Mouse (Mus musculus) lung, embryonic 14.5 days (tissue): Measurements from ENCODE around the gene Wdr4. TPM values are rescaled to one million over a fixed set of nuclear protein-coding genes. Genes with fewer than 3 reads are reported as not detected.
A peak's percentile ranks its signal among the peaks of the same experiment; 100 is the strongest.

Experiments
- ATAC-seq: fragments of 200-750 bp; cut with Nextera tagmentation; 2 replicates; pipeline ENCODE4 v1.8.0; 2017; ENCODE audit warnings: mild to moderate bottlenecking, moderate TSS enrichment, moderate library complexity; ENCODE audit not compliant: insufficient read depth
- DNase-seq: peaks from one replicate; pipeline ENCODE4 v3.0.0-alpha.2; 2015
- H3K27ac ChIP-seq: fragments of 300-500 bp; sonication (generic); 2 replicates; pipeline ENCODE4 v1.5.1; 2014; ENCODE audit warnings: low read depth, mild to moderate bottlenecking, moderate library complexity
- H3K27me3 ChIP-seq: fragments of 300-500 bp; sonication (generic); 2 replicates; pipeline ENCODE4 v1.6.1; 2014; ENCODE audit warnings: low read length, control low read depth; ENCODE audit not compliant: insufficient read depth
- H3K36me3 ChIP-seq: fragments of 300-500 bp; sonication (generic); 2 replicates; pipeline ENCODE4 v1.6.1; 2014; ENCODE audit warnings: control low read depth; ENCODE audit not compliant: insufficient read depth
- H3K4me1 ChIP-seq: fragments of 300-500 bp; sonication (generic); 2 replicates; pipeline ENCODE4 v1.6.1; 2014; ENCODE audit warnings: antibody characterized with exemption, control low read depth; ENCODE audit not compliant: insufficient read depth
- H3K4me2 ChIP-seq: fragments of 300-500 bp; sonication (generic); 2 replicates; pipeline ENCODE4 v1.6.1; 2014; ENCODE audit warnings: mild to moderate bottlenecking
- H3K4me3 ChIP-seq: fragments of 300-500 bp; sonication (generic); 2 replicates; pipeline ENCODE4 v1.5.1; 2014; ENCODE audit warnings: low read depth, low read length
- H3K9ac ChIP-seq: fragments of 300-500 bp; sonication (generic); 2 replicates; pipeline ENCODE4 v1.6.1; 2014
- H3K9me3 ChIP-seq: fragments of 300-500 bp; sonication (generic); 2 replicates; pipeline ENCODE4 v1.6.1; 2016; ENCODE audit warnings: low read depth, low read length, control low read depth
- CTCF ChIP-seq: IDR thresholded peaks from 2 replicates; pipeline ENCODE4 v1.5.1; 2016; ENCODE audit warnings: antibody characterized with exemption, low read depth
- WGBS: fragments of 180-500 bp; shearing (Covaris S2); extraction: QIAGEN DNeasy Blood & Tissue Kit; methylation state at CpG from one replicate; pipeline ENCODE4 v1.1.7; 2014; 5-methylcytosine and 5-hydroxymethylcytosine counted together
- polyA plus RNA-seq: library from polyadenylated mRNA; unstranded; fragments of >200 nt; fragmentation: Nextera tagmentation; extraction: Ambion mirVana; gene quantifications from 2 replicates; pipeline ENCODE4 v1.2.1, GENCODE M21; 2014

The Wdr4 gene
- polyA plus RNA-seq, 1 experiment from 2014 or later: 46.3 TPM

DNA sequence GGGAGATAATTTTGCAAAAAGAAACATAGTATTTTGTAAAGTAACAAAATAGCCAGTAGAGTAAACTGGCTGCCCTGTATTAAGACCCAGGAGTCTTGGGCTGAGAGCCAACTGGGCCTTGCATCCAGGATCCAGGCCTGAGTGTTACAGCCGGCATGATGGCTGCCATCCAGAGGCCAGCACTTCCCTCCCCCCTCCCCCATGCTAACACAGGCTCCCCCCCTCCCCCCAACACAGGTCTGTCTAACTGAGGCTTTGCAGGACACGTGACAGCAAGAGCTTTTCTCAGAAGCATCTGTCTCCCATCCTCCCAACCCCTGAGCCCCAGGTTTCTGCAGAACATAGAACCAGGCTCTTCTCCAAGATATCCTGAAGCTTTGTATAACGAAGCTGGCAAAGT lies 1.1 kb upstream of the Wdr4 start:
- Histone ChIP-seq H3K4me2 (peak overlapping the region; percentile 71), H3K4me1 (peaks cover 5% of the 10 kb centered on the region), H3K27me3 (no peaks in the 10 kb centered on the region), H3K27ac (peak overlapping the region; percentile 81), H3K9me3 (no peaks in the 10 kb centered on the region), H3K36me3 (peaks cover 19% of the 10 kb centered on the region), H3K9ac (peak overlapping the region; percentile 76), H3K4me3 (peak overlapping the region; percentile 79)
- 9% methylated on average over 3 of the region's 3 CpGs for WGBS
- TF ChIP-seq CTCF: no peak
- ATAC-seq (no peak; the same call in 1 of the 2 replicates), DNase-seq (peak; percentile 83)

DNA sequence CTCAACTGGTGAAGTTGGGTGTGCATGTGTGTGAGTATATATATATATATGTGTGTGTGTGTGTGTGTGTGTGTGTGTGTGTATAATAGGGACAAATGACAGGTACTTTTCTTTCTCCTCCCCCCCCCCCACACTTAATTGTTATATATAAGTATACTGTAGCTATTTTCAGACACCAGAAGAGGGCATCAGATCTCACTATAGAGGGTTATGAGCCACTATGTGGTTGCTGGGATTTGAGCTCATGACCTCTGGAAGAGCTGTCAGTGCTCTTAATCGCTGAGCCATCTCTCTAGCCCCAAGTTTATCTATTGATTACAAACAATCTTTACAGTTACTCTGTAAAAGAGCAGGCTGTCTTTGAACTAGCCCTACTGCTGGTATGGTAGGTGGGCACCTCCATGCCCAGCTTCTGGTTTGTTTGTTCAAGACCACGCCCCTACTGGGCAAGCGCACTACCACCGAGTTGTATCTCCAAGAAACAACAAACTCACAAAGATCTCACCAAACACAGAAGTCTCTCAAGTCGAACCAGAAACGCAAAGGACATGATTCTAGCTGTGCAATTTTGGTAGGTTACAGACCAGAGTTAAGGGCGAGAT lies 335 bp downstream of the Wdr4 start:
- H3K36me3 ChIP-seq: peaks cover 19% of the 10 kb centered on the region
- no peak overlapping the region for H3K9ac ChIP-seq
- H3K27ac ChIP-seq: no peak overlapping the region
- no peaks in the 10 kb centered on the region for H3K27me3 ChIP-seq
- WGBS: 2% methylated on average over 7 of the region's 7 CpGs
- H3K4me2 ChIP-seq: peak overlapping the region; percentile 71
- no peaks in the 10 kb centered on the region for H3K9me3 ChIP-seq
- no peak for DNase-seq
- TF ChIP-seq CTCF: peak; percentile 6; the same call in 1 of the 2 replicates
- ATAC-seq: peak; percentile 66
- peak overlapping the region; percentile 79 for H3K4me3 ChIP-seq
- peaks cover 5% of the 10 kb centered on the region for H3K4me1 ChIP-seq

DNA sequence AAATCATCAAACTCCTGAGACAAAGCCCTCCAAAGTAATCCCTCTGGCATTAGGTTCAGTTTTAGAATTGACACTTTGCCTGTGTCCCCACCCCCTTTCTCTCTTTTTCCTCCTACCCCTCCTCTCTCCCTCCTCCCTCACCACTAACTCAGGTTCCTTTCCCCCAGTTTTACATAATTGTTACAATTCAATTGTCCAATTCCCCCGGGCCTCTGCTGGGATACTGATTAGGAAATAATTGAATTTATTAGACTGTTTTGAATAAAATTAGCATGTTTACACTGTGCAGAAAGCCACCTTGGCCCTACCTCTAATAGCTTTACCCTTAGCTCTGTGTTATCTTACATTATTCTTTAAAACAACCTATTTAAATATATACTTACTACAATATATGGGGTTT lies 5.1 kb downstream of the Wdr4 start:
- no peak for TF ChIP-seq CTCF
- 71% methylated on average over 1 of the region's 1 CpGs for WGBS
- Histone ChIP-seq H3K9ac (no peak overlapping the region), H3K9me3 (no peaks in the 10 kb centered on the region), H3K27ac (no peak overlapping the region), H3K36me3 (peaks cover 8% of the 10 kb centered on the region), H3K4me3 (no peak overlapping the region), H3K27me3 (no peaks in the 10 kb centered on the region), H3K4me2 (no peak overlapping the region), H3K4me1 (no peaks in the 10 kb centered on the region)
- DNase-seq (no peak), ATAC-seq (no peak)

DNA sequence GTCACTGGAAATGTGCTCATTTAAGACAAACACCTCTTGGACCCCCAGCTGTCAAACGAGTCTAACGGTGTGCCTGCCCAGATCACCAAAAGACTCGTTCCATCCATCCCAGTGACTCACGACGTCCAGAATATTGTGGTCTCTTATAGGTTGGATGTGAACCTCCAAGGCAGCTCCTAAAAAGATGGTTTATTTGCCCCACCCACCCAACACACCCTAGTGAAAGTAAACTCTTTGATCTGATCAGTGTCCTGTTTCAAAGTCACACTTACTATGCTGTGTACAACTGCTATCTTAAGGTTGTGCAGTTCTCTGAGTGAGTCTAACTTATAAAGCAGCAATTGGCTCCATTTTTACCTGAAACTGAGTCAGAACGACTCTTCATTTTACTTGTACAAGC lies 7.2 kb downstream of the Wdr4 start:
- H3K4me1 ChIP-seq: no peaks in the 10 kb centered on the region
- H3K27ac ChIP-seq: peak overlapping the region; percentile 81
- DNase-seq (no peak), ATAC-seq (peak; percentile 19; the same call in 1 of the 2 replicates)
- WGBS: 18% methylated on average over 6 of the region's 6 CpGs
- peak overlapping the region; percentile 57 for H3K4me2 ChIP-seq
- H3K9me3 ChIP-seq: no peaks in the 10 kb centered on the region
- peak overlapping the region; percentile 76 for H3K4me3 ChIP-seq
- H3K27me3 ChIP-seq: no peaks in the 10 kb centered on the region
- no peak for TF ChIP-seq CTCF
- H3K9ac ChIP-seq: peak overlapping the region; percentile 69
- H3K36me3 ChIP-seq: peaks cover 29% of the 10 kb centered on the region

DNA sequence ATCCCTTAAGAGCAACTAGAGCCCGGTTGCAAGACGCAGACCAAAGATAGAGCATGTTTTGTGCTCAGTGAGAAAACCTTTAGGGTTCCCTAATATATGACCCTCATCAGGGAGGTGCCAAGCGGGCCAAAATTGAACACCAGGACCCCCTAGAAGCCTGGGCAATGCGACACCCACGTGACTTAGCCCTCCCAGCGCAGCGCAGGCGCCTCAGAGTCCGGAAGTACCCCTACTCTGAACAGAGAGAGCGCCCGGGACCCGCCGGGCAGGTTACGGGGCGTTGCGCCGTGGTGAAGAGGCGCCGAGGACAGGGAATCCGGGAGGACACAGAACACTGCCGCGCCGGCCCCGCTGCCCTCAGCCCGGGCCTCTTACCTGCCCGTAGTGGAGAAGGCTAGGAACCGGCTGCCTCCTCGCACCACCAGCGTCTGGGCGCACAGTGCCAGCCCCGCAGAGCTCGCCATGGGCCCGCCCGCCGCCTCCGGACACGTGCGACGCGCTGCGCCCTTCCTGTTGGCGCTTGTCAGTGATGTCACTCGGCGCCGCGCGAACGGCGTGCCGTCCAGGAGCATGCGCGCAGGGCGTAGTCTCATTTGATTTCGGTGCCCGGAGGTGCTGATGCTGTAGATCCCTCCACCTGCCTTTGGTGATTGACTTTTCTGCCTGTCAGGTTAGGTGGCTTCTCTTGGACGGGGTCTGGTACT lies 7.8 kb downstream of the Wdr4 start:
- ATAC-seq (peak; percentile 97), DNase-seq (peak; percentile 97)
- peak overlapping the region; percentile 69 for H3K9ac ChIP-seq
- H3K9me3 ChIP-seq: no peaks in the 10 kb centered on the region
- H3K4me1 ChIP-seq: no peaks in the 10 kb centered on the region
- TF ChIP-seq CTCF: no peak
- peak overlapping the region; percentile 76 for H3K4me3 ChIP-seq
- peak overlapping the region; percentile 81 for H3K27ac ChIP-seq
- under 1% methylated on average over 56 of the region's 56 CpGs for WGBS
- peaks cover 35% of the 10 kb centered on the region for H3K36me3 ChIP-seq
- no peaks in the 10 kb centered on the region for H3K27me3 ChIP-seq
- H3K4me2 ChIP-seq: peak overlapping the region; percentile 57

DNA sequence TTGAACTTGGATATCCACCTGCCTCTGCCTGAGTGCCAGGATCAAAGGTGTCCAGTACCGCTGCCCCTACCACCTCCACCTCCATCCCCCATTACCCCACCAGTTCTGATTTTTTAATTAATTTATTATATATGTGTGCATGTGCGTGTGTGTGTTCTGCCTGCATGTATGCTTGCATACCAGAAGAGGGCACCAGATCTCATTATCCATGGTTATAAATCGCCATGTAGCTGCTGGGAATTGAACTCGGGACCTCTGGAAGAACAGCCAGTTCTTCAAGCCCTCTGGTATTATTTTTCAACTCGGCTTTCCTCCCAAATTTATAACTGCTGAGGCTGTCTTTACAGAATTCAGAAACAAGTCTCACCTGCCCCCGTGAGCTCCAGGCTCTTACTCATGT lies 8.8 kb downstream of the Wdr4 start:
- peaks cover 44% of the 10 kb centered on the region for H3K36me3 ChIP-seq
- TF ChIP-seq CTCF: peak; percentile 42; the same call in 1 of the 2 replicates
- H3K27ac ChIP-seq: no peak overlapping the region
- peak overlapping the region; percentile 76 for H3K4me3 ChIP-seq
- H3K4me1 ChIP-seq: no peaks in the 10 kb centered on the region
- 92% methylated on average over 6 of the region's 6 CpGs for WGBS
- no peaks in the 10 kb centered on the region for H3K27me3 ChIP-seq
- H3K9ac ChIP-seq: no peak overlapping the region
- H3K9me3 ChIP-seq: no peaks in the 10 kb centered on the region
- ATAC-seq (no peak), DNase-seq (no peak)
- H3K4me2 ChIP-seq: peak overlapping the region; percentile 57

DNA sequence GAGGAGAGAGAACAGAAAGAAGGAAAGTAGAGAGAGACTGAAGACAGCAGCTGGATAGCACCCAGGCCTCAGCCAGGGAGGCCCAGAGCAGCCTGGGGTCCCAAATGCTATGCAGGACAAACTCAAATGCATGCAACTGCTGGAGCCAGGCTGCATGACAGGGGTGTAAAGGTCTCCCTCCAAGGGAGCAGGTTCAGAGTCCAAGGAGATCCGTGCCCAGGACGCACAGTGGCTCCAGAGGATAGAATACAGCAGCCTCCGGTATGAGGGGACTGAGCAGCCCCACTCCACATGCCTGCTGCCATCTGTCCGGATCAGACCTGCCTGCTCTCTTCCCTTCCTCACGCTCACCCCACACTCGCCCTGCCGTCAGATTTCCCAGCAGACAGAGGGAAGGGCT lies 13.5 kb downstream of the Wdr4 start:
- DNase-seq (no peak), ATAC-seq (no peak)
- Histone ChIP-seq H3K9me3 (no peaks in the 10 kb centered on the region), H3K27ac (no peak overlapping the region), H3K4me2 (no peak overlapping the region), H3K4me1 (no peaks in the 10 kb centered on the region), H3K27me3 (no peaks in the 10 kb centered on the region), H3K36me3 (peaks cover 88% of the 10 kb centered on the region), H3K9ac (no peak overlapping the region), H3K4me3 (no peak overlapping the region)
- 89% methylated on average over 7 of the region's 7 CpGs for whole genome bisulfite sequencing
- no peak for TF ChIP-seq CTCF
